Mouse (Mus musculus) adrenal gland, adult 2 months (tissue): ENCODE results near the gene Vpreb3. TPM values are rescaled to one million over a fixed set of nuclear protein-coding genes. Genes with fewer than 3 reads are reported as not detected.

Experiments
- DNase-seq: peaks from one replicate; pipeline ENCODE4 v3.0.0; 2021
- long read RNA-seq: library from polyadenylated mRNA; stranded (forward); transcript quantifications from one replicate; pipeline ENCODE4 v2.0.0, GENCODE M21; 2021
- polyA plus RNA-seq: library from polyadenylated mRNA; depleted of rRNA; stranded (reverse); fragments of >200 nt; gene quantifications from 2 replicates; pipeline ENCODE4 v1.2.3, GENCODE M21; 2012; rRNA removed
- total RNA-seq, 2 experiments: library from RNA; stranded (reverse); gene quantifications; 2 replicates each; pipeline ENCODE4 v1.2.3; 2021

Gene Vpreb3
- total RNA-seq, result not detected
- 1.1 and 2.0 TPM in 2 replicates for polyA plus RNA-seq
- long read RNA-seq, result 0 reads

DNA sequence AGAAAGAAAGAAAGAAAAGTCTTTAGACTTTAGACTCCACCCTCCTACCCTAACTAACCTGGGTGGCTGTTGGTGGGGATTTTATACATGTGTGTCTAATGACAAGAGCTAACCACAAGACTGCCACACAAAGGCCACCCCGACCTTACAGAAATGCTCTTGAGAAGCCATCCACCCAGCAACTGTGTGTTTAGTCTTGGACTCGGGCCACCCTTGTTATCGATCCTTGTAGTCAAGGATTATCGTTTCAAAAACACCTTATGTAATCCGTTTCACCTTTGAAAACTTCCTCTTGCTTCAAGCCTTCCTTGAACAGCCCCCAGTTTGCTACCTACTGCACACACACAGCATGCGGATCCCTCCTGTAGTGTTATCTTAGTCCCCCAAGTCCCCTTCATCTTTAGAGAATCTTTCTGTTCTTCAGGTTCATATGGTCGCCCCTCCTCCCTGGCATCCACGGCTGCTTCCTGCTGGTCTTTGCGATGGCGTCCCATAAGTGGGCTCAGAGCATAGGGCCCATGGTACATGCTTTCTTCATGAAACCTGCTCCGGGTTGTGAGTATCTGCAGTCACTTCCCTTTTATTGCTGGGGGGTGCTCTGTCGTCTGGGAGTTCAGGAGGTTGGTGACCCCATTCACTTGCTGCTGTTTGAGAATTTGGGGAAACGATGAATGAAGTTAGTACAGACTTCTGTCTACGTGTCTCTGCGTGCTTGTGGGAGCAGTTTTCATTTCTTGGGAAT, at the start of gene Vpreb3:
TSS of gene Vpreb3 (plus strand) at position 322 of the 742 bp plus-strand sequence.
- no peak for DNase-seq

- DNase-seq, result peak; percentile 95
Observed at GRCm38 (mm10) chr10:75893089-75893750, 49.6 kb upstream of the Vpreb3 start, which contains the start of gene Derl3. Derl3 (plus strand) TSS chr10:75893413.

DNA sequence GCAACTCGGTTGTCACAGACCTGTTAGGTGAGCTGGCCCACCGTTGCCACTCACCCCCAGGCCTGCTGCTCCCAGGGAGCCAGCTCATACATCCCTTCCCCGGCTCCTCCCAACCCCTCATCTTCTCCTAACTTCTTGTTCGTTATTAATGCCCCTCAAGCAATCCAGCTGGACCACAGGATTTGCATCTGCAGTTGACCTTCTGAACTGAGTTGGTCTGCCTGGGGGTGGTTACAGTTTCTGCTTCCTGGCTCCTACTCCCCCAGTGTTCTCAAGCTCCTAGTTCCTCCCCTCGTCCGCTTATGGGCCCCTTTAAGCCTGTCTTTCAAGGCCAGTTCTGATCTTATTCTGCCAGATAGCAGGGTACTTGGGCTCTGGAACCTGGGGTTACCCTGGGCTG, 48.3 kb upstream of the Vpreb3 start:
- DNase-seq, result no peak

GRCm38 (mm10) chr10:75895730-75896129, 47.1 kb upstream of the Vpreb3 start:
- no peak for DNase-seq

DNA sequence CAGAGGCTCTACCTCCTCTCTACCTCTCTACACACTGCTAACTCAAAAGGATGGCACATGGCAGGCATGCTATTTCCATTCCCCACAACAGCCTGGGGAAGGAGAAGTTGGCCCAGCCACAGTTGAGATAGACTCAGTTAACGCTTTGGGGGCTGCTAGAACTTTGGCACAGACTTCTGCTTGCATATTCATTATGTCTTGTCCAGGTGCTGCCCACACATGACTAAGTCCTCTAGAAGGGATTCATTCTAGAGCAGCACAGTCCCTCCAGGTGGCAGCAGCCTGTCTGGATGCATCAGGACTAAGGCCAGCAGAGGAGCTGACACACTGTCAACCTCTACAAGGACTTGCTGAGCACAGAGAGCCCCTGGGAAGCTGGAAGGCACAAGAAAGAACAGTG, 46.6 kb upstream of the Vpreb3 start:
- no peak for DNase-seq

GRCm38 (mm10) chr10:75897373-75897772, 45.5 kb upstream of the Vpreb3 start:
- peak; percentile 64 for DNase-seq

DNA sequence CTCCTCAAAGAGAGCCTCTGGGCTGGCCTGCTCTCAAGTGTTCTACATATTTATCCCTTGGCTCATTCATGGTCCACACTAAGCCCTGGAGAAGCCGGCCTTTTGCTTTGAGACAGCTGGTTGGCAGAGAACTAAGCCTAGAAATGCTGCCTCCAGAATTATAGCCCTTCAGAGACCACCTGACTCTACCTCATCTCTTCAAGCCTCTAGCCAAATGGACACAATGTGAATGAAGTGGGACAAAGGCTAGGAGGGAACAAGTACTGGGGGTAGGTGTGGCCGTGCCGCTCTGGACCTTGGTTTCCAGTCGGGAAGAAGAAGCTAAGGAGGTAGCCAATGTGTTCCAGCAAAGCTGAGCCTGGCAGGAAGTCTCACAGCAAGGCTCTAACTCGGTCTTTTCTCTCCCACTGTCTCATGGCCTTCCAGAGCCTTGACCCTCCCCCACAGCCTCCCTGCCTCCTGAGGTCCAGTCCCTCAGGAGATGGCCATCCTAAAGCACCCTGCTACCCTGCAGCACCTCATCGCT, 44.8 kb upstream of the Vpreb3 start:
- peak; percentile 18 for DNase-seq

GRCm38 (mm10) chr10:75898846-75899245, 44.0 kb upstream of the Vpreb3 start:
- peak; percentile 86 for DNase-seq

DNA sequence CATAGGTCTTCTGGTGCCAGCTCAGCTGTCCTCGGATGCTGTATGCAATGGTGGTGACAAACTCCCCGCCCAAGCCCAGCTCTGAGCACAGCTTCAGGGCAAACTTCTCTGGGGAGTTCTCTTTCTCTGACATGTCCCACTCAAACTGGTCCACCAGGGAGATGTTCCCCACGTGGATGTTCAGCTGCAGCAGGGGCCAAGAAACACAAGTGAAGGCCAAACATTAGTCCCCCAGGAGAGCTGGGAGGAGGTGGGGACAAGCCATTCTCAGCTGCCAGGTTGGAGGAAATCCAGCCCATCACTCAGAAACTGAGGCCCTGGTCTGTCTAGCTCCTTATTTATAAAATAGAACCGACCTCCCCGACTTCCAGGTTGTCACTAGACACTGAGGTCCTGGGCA, 38.5 kb upstream of the Vpreb3 start:
- no peak for DNase-seq

DNA sequence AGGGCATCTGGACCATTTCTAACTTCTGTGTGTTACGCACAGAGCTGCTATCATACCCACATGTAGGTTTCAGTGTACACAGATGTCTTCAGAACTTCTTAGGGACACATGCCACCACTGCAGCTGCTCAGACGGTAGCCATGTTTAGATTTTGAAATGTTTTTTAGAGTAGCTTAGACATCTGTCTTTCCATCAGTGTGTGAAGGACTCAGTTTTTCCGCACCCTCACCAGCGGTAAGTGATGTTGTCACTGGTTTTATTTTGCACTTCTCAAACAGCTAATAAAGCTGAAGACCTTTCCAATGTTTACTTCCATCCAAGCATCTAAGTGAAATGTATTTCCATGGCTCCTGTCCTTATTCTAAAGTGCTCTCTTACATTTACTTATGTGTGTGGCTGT, 36.0 kb upstream of the Vpreb3 start:
- DNase-seq, result no peak

DNA sequence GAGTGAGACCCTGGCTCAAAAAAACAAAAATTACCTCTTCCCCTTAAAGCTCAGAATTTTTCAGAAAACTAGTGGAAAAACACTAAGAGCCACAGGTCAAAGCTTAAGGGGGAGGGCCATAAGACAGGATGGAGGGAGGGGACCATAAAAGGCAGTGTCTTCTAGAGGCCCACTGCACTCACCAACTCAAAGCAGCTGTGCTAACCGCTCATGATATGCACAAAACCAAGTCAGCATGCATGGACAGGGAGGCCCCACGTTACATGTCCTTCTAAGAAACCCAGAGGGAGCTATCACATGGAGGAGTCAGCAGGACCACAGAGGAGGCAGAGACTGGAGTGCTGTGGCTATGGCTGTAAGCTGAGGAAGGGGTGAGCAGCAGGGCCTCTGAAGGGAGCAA, 32.2 kb upstream of the Vpreb3 start:
- no peak for DNase-seq

DNA sequence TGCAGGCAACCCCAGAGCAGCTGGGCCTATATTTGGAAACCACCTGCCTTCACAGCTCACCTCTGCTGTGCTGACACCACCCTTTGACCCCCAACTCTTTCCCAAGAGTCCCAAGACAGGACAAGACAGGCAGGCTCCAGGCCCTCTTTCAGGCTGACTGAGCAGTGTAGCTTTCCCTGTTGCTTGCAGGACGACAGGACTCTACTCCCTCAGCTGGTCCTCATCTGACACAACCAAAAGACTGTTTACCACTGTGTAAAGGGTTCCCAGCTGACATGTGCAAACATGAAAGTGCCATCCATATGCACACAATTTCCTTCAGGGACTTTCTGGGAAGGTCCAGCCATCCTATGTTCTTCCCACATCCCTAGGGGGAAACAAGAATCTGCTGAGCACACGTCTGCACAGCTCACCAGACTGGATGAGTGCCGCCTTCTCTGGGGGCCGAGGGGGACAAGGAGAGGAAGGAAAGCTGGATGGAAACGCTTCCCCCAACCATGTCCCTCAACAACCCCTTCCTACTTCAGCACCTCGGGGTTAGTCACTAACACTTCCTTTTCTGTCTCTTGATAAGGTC, 29.8 kb upstream of the Vpreb3 start:
- no peak for DNase-seq

- DNase-seq, result no peak
Observed at GRCm38 (mm10) chr10:75915557-75915956, 27.3 kb upstream of the Vpreb3 start.

- no peak for DNase-seq
Observed at GRCm38 (mm10) chr10:75916840-75917239, 26.0 kb upstream of the Vpreb3 start.

DNA sequence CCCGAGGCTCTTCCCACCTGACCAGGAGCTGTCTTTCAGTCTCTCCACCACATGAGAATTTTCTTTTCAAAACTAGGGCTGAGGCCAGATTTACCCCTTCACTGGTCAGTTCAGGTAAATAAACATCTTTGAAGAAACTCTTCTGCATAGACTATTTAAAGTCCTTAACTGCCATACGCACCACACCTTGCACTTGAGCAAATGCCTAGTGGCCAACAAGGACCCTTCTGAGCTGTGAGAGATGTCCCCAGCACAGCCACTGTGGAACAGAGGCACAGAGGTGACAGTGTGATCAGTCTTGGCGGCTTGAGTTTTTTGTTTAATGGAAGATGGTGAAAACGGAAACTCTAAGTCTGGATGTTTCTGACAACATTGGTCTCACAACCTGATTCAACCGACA, 23.8 kb upstream of the Vpreb3 start:
- no peak for DNase-seq

GRCm38 (mm10) chr10:75921026-75921725, 21.7 kb upstream of the Vpreb3 start, which contains the start of gene Smarcb1:
Smarcb1 (minus strand) TSS chr10:75921617.
- peak; percentile 96 for DNase-seq

DNA sequence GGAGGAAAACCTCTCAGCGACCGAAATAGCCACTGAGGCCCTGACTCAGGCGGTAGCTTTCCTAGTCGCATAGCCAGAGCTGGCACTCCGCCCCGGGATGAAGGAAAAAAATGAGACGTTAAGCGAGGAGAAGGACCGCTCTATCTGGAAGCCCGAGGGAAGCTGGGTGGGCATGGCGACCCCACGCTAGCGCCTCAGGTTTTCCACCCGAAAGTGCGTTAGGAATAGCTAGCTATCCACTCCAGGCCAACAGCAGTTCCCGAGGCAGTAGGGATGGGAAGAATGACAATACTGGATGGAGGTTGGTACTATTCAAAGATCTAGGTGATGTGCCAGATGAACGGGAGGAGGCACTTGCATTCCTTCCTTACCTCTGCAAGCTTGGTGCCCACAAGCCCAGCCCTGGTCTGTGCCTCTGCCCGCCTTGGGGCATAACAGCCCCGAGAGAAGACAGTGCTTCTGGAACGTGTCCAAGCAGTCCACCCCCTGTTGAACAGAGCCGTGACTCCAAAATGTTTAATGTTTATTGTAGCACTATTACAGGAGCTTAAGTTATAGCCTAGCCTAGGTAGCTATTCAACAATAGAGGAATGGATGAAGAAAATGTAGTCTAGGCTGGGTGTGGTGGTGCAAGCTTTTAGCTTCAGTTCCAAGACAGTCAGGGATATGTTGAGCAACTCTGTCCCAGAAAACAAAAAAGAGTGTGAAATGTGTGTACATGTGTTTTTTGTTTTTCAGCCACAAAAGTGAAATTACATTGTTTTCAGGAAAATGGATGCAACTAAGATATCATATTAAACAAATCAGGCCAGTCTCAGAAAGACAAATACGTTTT, 20.9 kb upstream of the Vpreb3 start:
- no peak for DNase-seq

DNA sequence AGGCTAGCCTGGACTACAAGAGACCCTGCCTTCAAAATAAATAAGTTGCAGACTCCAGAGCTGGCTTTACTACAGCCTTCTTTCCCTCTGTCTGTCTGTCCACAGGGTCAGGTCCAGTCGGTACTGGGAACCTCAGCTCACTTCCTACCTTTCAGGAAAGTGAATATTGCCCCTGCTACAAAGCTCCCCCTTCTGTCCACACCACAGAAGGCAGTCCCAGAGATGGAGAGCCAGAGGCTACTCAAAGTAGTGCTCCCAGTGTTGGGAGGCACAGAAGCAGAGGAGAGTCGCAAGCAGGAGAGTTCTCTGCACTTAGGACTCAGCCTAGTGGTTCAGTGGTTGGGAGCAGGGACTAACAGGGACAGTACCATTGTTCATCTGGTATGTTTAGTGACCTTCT, 18.5 kb upstream of the Vpreb3 start:
- DNase-seq, result no peak

DNA sequence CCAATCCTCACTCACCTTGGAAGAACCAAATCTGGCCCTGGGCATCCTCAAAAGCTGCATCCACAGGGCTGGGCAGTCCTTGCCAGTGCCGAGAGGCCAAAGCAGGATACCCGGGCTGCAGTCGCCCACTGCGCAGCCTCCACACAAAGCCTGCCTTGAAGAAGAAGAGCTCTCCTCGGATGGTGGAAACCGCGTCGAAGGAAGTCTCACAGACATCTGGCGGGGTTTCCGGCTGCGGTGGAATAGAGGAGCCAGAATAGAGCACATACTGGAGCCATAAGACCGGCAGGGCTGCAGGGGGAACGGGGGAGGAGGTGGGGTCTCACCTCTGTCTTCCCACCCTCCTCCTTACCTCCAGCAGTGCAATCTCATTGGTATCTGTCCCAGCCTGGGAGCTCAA, 16.5 kb upstream of the Vpreb3 start:
- no peak for DNase-seq

GRCm38 (mm10) chr10:75930304-75930703, 12.6 kb upstream of the Vpreb3 start:
- DNase-seq, result peak; percentile 70

DNA sequence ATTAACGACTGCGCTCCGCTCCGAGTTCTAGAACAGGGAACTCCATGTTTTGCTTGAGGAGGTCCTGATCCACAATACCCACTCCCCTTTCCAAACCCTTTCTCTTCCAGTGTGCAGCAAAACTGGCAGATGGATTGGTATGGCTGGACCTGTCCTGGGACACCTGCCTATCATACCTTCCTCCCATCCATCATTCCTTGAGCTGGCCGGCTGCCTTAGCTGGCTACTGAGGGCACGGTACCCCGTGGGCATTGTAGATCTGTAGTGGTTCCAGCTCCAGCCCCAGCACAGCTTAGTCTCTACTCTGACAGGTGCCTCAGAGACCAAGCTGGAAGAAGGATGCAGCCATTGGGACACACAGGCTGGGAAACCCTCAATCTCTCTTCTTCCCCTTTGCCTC, 11.5 kb upstream of the Vpreb3 start:
- no peak for DNase-seq
